Comparison of ENCODE assay signal across 16 mouse cellular contexts in the genomic region with DNA sequence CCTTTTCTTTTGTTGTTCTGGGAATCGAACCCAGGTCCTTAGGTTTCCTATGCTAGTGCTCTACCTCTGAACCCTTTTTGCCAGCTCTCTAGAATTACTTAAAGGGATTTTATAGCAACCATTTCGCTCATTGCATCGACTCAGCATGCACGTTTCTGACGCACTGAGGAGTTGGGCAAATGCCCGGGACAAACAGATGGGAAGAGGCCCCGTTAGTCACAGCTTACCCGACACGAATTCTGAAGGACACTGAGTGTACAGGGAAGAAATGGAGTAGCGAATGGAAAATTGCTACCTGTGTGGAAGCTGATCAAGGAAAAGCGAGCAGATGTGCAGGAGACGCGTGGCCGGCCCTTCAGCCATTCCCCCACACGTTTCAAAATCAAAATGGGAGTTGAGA. TPM values are rescaled to one million over a fixed set of nuclear protein-coding genes. Genes with fewer than 3 reads are reported as not detected.
DNase-seq lines count a peak whose midpoint lies in the region; ATAC-seq and TF ChIP-seq lines count a peak whose summit lies in the region.
"Had no signal": no experiment of that assay in that cellular context is flagged by ENCODE, and none has a peak within 500 bp of the region (broad histone marks: within the 10 kb centered on the region; RNA-seq: fewer than 3 reads in every experiment).

No protein-coding gene starts in this region.

- H3K4me1 ChIP-seq in forebrain, embryonic 13.5 days, result no peaks in the 10 kb centered on the region
- H3K4me1 ChIP-seq in forebrain, embryonic 10.5 days, result no peaks in the 10 kb centered on the region
- H3K4me1 ChIP-seq in liver, postnatal 0 days (ENCODE audit: insufficient read depth), result no peaks in the 10 kb centered on the region
- H3K4me1 ChIP-seq: embryonic facial prominence, embryonic 12.5 days; megakaryocyte, embryonic 14.5 days had no signal

- ATAC-seq in forebrain, embryonic 13.5 days, result peak; percentile 80
- ATAC-seq in liver, postnatal 0 days, result no peak

- H3K27ac ChIP-seq in forebrain, embryonic 13.5 days, result 0 out of 2 replicates have a peak overlapping the region, but pooled peaks have one; percentile 25
- H3K27ac ChIP-seq in forebrain, embryonic 10.5 days, result no peak overlapping the region
- H3K27ac ChIP-seq in liver, postnatal 0 days (ENCODE audit: low read depth), result no peak overlapping the region
- H3K27ac ChIP-seq: embryonic facial prominence, embryonic 12.5 days; liver, embryonic 14.5 days had no signal

- DNase-seq in forebrain, embryonic 10.5 days (ENCODE audit: extremely low spot score, low spot score), result no peak
- DNase-seq in cerebellum, postnatal 36 days, result peak; percentile 72 to 76
- DNase-seq in layer of hippocampus, adult 9-11 months, result peak; percentile 69
- DNase-seq in right cerebral cortex, postnatal 25 days, result peak; percentile 82
- no peak for DNase-seq in heart, adult 8-10 months (ENCODE audit: low spot score)
- DNase-seq in liver, postnatal 0 days, result no peak
- DNase-seq in kidney, adult 18-20 months, result no peak
- DNase-seq: adrenal gland, postnatal 36 days; gastrocnemius, postnatal 14 days; heart, postnatal 36 days; kidney, postnatal 25 days; thymus, postnatal 36 days had no signal

- no peaks in the 10 kb centered on the region for H3K9me3 ChIP-seq in forebrain, embryonic 13.5 days (replicated peaks)
- H3K9me3 ChIP-seq in forebrain, embryonic 10.5 days, result no peaks in the 10 kb centered on the region
- H3K9me3 ChIP-seq in liver, postnatal 0 days (ENCODE audit: low read length), result no peaks in the 10 kb centered on the region
- H3K9me3 ChIP-seq: embryonic facial prominence, embryonic 12.5 days; megakaryocyte, embryonic 14.5 days had no signal

- no peaks in the 10 kb centered on the region for H3K27me3 ChIP-seq in forebrain, embryonic 13.5 days
- no peaks in the 10 kb centered on the region for H3K27me3 ChIP-seq in forebrain, embryonic 10.5 days (ENCODE audit: poor library complexity, severe bottlenecking)
- no peaks in the 10 kb centered on the region for H3K27me3 ChIP-seq in liver, postnatal 0 days (ENCODE audit: insufficient read depth, low read length)
- H3K27me3 ChIP-seq: embryonic facial prominence, embryonic 12.5 days; megakaryocyte, embryonic 14.5 days had no signal

- no peak overlapping the region for H3K4me2 ChIP-seq in forebrain, embryonic 13.5 days
- H3K4me2 ChIP-seq in liver, postnatal 0 days (ENCODE audit: low read depth, low read length), result no peak overlapping the region
- H3K4me2 ChIP-seq: embryonic facial prominence, embryonic 12.5 days had no signal

- no peaks in the 10 kb centered on the region for H3K36me3 ChIP-seq in forebrain, embryonic 13.5 days (ENCODE audit: poor library complexity, severe bottlenecking)
- no peaks in the 10 kb centered on the region for H3K36me3 ChIP-seq in forebrain, embryonic 10.5 days (replicated peaks)
- no peaks in the 10 kb centered on the region for H3K36me3 ChIP-seq in liver, postnatal 0 days (replicated peaks; ENCODE audit: insufficient read depth, low read length)
- H3K36me3 ChIP-seq: embryonic facial prominence, embryonic 12.5 days had no signal

- 78% methylated on average over 15 of the region's 15 CpGs for WGBS in forebrain, embryonic 13.5 days
- 91% methylated on average over 15 of the region's 15 CpGs for WGBS in forebrain, embryonic 10.5 days
- WGBS in liver, postnatal 0 days (ENCODE audit: insufficient replicate concordance), result 85% methylated on average over 15 of the region's 15 CpGs

- TF ChIP-seq EP300 in liver, postnatal 0 days (IDR thresholded peaks at IDR 0.05; ENCODE audit: low read depth), result no peak

- no peak overlapping the region for H3K4me3 ChIP-seq in forebrain, embryonic 13.5 days
- no peak overlapping the region for H3K4me3 ChIP-seq in forebrain, embryonic 10.5 days
- no peak overlapping the region for H3K4me3 ChIP-seq in liver, postnatal 0 days (ENCODE audit: low read depth, low read length)
- H3K4me3 ChIP-seq: embryonic facial prominence, embryonic 12.5 days; megakaryocyte, embryonic 14.5 days had no signal

- TF ChIP-seq CTCF in liver, postnatal 0 days (IDR thresholded peaks at IDR 0.05; ENCODE audit: low read depth), result no peak

- no peak overlapping the region for H3K9ac ChIP-seq in forebrain, embryonic 13.5 days
- no peak overlapping the region for H3K9ac ChIP-seq in liver, postnatal 0 days (replicated peaks)
- H3K9ac ChIP-seq: embryonic facial prominence, embryonic 12.5 days; liver, embryonic 14.5 days had no signal

RNA-seq across cellular contexts. Expression of a gene that starts 30.0 kb away (rescaled TPM):
- 1.4 and 1.9 TPM in 2 replicates for polyA plus RNA-seq in forebrain, embryonic 13.5 days (2015; fragmentation: Nextera tagmentation; extraction: Ambion mirVana)
- polyA plus RNA-seq in forebrain, embryonic 10.5 days (2016; fragmentation: Nextera tagmentation; extraction: Ambion mirVana), result not detected in 2 replicates
- total RNA-seq in heart, adult 8-10 months (2022), result not detected
- polyA plus RNA-seq in liver, postnatal 0 days (2015; fragmentation: Nextera tagmentation; extraction: Ambion mirVana), result not detected in 2 replicates
- total RNA-seq: adrenal gland, postnatal 36 days; gastrocnemius, postnatal 14 days; heart, postnatal 36 days had no signal

Comparison
In these comparisons a context has a peak if more than half of its experiments do, and no peak if none do; other contexts are left out.
1. DNase-seq: peak in cerebellum, postnatal 36 days (2 of 2), layer of hippocampus, adult 9-11 months (single experiment) and right cerebral cortex, postnatal 25 days (single experiment); none in forebrain, embryonic 10.5 days (single experiment), heart, adult 8-10 months (single experiment), liver, postnatal 0 days (single experiment) and kidney, adult 18-20 months (single experiment).